Mouse (Mus musculus) testis, adult 2 months (tissue): ENCODE results near the gene Il17rd.

Experiments
- CTCF ChIP-seq: fragments of 200-500 bp; IDR thresholded peaks from 2 replicates; pipeline ENCODE4 v1.5.1; 2012; ENCODE audit warnings: low read depth, mild to moderate bottlenecking, inconsistent platforms, low read length, moderate library complexity; ENCODE audit not compliant: control insufficient read depth, insufficient read depth, insufficient replicate concordance
- POLR2A ChIP-seq: fragments of 200-500 bp; IDR thresholded peaks from 2 replicates; pipeline ENCODE4 v1.6.1; 2012; ENCODE audit warnings: low read depth, mild to moderate bottlenecking, inconsistent platforms, low read length, moderate library complexity; ENCODE audit not compliant: control insufficient read depth

- TF ChIP-seq CTCF (no peak), POLR2A (no peak)
These were observed 70.2 kb downstream of the Il17rd start for GRCm38 (mm10) chr14:27108748-27109504.
